Mouse (Mus musculus): ENCODE results near the gene Rnf220.

GRCm38 (mm10) chr4:117493905-117494851 is 2.7 kb downstream of the Rnf220 start:
- TF ChIP-seq CTCF (conservative IDR thresholded peaks at IDR 0.05; ENCODE audit: low read length) (no peak), POU5F1 (IDR thresholded peaks at IDR 0.05; ENCODE audit: borderline replicate concordance, low read length) (no peak)
